14 mouse cellular contexts compared by ENCODE assay signal in the genomic region with DNA sequence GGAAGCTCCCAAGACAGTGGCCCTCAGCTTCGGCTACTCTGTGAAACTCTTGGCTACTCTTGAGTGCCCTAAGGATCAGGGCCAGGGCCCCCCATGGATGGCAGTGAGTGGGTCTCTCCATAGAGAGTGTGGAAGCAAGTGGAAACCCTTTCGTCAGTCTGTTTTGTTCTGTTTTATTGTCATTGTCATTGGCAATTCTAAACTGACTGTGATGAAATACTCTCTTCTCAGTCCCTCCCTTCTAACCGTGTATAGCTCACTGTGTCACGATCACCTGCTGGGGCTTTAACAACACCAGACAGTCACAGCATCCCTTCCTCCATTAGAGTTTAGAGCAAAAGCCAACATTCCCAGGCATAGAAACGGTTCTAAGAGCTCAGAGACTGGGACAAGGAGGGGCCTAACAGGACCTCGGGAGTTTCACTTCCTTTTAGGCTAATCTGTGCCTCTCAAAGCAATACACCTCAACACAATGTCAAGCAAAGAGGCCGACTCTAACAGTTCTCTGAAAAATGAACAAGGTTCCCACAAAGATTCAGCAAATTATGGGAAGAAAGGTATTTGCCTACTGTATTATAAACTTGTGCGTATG.
"Had no signal": no experiment of that assay in that cellular context is flagged by ENCODE, and none has a peak within 500 bp of the region (broad histone marks: within the 10 kb centered on the region; RNA-seq: fewer than 3 reads in every experiment).

No protein-coding gene starts in this region.

- H3K36me3 ChIP-seq: kidney, embryonic 15.5 days; limb, embryonic 13.5 days; liver, embryonic 15.5 days; midbrain, embryonic 12.5 days had no signal

- H3K9ac ChIP-seq: kidney, embryonic 15.5 days; limb, embryonic 13.5 days; liver, embryonic 15.5 days; lung, embryonic 14.5 days; midbrain, embryonic 12.5 days had no signal

- H3K27ac ChIP-seq: kidney, embryonic 15.5 days; limb, embryonic 13.5 days; liver, embryonic 15.5 days; midbrain, embryonic 12.5 days had no signal

- H3K4me1 ChIP-seq: kidney, embryonic 15.5 days; limb, embryonic 13.5 days; liver, embryonic 15.5 days; midbrain, embryonic 12.5 days had no signal

- H3K4me2 ChIP-seq: kidney, embryonic 15.5 days; limb, embryonic 13.5 days; liver, embryonic 15.5 days; lung, embryonic 14.5 days; midbrain, embryonic 12.5 days had no signal

- H3K4me3 ChIP-seq: kidney, embryonic 15.5 days; limb, embryonic 13.5 days; liver, embryonic 15.5 days; midbrain, embryonic 12.5 days; myocyte had no signal

- DNase-seq: kidney, adult 2 months; kidney, postnatal 14 days; left cerebral cortex, postnatal 4 days; lung, embryonic 14.5 days; lung, postnatal 10 days; lung, postnatal 4 days; right cerebral cortex, postnatal 14 days; thymus, adult 18-20 months; thymus, postnatal 14 days had no signal

- H3K27me3 ChIP-seq: limb, embryonic 13.5 days; midbrain, embryonic 12.5 days had no signal

- H3K9me3 ChIP-seq: kidney, embryonic 15.5 days; limb, embryonic 13.5 days; liver, embryonic 15.5 days; midbrain, embryonic 12.5 days had no signal
